Mouse (Mus musculus): ENCODE data around the gene Dusp19.
A peak's percentile ranks its signal among the peaks of the same experiment; 100 is the strongest.

The Dusp19 gene

DNA sequence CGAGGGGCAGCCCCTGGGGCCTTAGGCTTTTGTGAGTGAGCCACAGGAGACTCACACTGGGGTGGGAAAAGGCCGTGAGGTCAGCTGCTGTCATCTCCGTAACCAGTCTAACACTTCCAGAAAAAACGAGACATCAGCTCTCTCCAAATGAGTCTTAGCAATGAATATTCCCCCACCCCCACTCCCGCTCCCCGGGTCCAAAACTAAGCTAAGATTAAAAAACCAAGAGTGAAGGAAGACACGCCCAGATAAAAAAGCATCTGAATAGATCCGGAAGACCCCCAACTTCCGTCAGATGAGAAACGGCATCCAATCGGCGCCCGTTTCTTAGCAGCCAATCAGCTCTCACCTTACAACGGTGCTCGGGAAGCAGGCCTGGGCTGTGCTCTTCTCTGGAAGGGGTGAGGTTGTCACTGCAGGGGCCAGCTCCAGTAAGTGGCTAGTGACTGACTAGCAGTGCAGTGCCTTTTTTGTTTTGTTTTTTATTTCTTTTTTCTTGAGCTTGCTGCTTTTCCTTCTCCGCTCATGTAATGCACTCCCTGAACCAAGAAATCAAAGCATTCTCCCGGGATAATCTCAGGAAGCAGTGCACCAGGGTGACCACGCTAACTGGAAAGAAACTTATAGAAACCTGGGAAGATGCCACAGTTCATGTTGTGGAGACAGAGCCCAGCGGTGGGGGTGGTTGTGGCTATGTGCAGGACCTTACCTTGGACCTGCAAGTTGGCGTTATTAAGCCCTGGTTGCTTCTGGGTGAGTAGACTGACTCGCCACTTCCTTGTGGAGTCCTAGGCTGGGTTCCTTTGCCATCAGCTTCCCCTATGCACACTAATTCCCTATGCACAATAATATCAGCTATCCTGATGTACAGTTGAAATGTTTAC, at the start of gene Dusp19, which contains the start of gene Nup35:
TSS of gene Dusp19 (plus strand) at position 192 of the 884 bp plus-strand sequence.
TSS of gene Nup35 (plus strand) at position 383 of the 884 bp plus-strand sequence.
- peak; percentile 98 for DNase-seq (ENCODE audit: low read depth, low spot score)

- peak; percentile 69 for DNase-seq (ENCODE audit: low read depth, low spot score)
Observed at GRCm38 (mm10) chr2:80567411-80567810, 49.4 kb upstream of the Dusp19 start.

GRCm38 (mm10) chr2:80570656-80571055, 46.2 kb upstream of the Dusp19 start:
- peak; percentile 60 for DNase-seq (ENCODE audit: low read depth, low spot score)

GRCm38 (mm10) chr2:80577286-80577685, 39.6 kb upstream of the Dusp19 start:
- no peak for DNase-seq (ENCODE audit: low read depth, low spot score)

DNA sequence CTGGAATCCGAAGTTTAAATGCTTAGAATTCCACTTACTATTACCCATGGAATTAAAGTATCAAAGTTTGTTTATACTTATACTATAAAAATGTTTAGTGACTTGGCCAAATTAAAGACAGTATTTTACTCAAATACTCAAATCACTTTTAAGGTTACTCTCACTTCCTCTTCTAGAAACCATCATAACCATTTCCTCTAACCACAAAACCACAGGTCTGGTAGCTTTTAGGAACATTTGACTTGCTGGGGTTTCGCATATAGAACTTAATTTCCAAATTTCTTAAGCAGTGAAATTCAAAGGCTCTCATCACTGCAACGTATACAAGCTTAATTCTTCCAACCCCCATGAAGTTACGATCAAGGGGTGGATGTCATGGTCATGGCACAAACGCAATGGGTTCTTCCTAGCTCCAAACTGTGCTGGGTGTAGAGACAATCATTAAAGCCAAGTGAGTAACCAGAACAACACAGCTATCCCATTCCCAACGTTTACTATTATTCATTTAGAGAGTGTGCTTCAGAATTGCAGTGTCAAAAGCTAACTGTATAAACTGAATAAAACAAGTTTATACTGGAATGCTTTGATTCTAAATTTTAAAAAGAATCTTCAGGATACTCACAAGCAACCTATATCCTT, 37.5 kb upstream of the Dusp19 start:
- DNase-seq (ENCODE audit: low read depth, low spot score): no peak

- DNase-seq (ENCODE audit: low read depth, low spot score): peak; percentile 70
Observed at GRCm38 (mm10) chr2:80580311-80580961, 36.4 kb upstream of the Dusp19 start.

DNA sequence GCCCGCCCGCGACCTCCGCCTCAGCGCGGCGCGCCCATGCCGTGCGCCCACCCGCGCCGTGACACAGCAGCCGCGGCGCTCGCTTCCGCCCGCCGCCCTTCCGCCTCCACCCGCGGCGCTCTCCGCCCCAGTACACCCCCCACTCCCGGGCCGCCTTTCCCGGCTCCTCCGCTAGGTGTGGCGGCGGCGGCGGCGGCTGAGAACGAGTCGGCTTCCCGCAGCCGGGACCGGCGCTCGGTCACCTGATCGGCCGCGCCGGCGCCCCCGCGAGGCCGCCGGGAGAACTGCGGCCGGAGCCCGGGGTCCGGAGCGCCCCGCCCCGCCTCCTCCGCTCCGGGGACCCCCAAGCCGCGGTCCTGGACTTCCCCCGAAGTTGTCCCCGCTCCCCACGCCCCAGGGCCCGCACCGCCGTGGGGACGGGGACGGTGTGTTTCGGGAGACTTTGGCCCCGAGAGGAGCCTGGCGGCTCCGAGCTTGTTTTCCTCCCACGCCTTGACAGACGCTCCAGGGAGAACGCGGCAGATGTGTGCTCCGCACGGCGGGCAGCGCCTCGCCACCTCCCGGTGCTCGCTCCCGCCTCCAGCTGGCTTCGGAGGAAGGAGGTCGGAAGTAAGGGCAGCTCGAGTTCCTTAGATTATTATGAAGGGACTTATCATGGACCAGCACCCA, 35.7 kb upstream of the Dusp19 start, which contains the start of gene Nckap1:
TSS of gene Nckap1 (minus strand) at position 338 of the 669 bp plus-strand sequence.
- DNase-seq (ENCODE audit: low read depth, low spot score): peak; percentile 92

GRCm38 (mm10) chr2:80582356-80582755, 34.5 kb upstream of the Dusp19 start:
- no peak for DNase-seq (ENCODE audit: low read depth, low spot score)

- peak; percentile 84 for DNase-seq (ENCODE audit: low read depth, low spot score)
Observed at GRCm38 (mm10) chr2:80594215-80594918, 22.5 kb upstream of the Dusp19 start.

DNA sequence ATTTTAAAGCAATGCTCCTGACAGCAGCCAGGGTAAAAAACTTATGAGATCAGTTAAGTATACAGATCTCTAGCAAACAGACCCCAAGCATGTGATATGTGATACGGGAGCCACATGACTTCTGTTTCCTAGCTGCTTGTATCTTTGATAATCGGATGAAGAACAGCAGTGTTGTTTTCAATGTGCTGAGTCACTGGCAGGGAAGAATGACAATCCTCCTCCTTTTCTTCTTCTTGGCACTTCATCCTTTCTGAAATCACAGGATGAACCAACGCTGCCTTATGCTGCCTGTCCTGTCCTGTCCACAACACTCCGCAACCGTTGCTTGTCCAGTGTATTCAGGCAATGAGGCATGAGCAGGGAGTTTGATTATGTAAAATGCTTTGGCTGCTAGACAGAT, 19.9 kb upstream of the Dusp19 start:
- peak; percentile 76 for DNase-seq (ENCODE audit: low read depth, low spot score)

- peak; percentile 68 for DNase-seq (ENCODE audit: low read depth, low spot score)
Observed at GRCm38 (mm10) chr2:80599850-80600249, 17.0 kb upstream of the Dusp19 start.

GRCm38 (mm10) chr2:80600611-80601010, 16.2 kb upstream of the Dusp19 start:
- DNase-seq (ENCODE audit: low read depth, low spot score): no peak

GRCm38 (mm10) chr2:80602756-80603155, 14.1 kb upstream of the Dusp19 start:
- DNase-seq (ENCODE audit: low read depth, low spot score): no peak

GRCm38 (mm10) chr2:80603771-80604426, 12.9 kb upstream of the Dusp19 start:
- peak; percentile 44 for DNase-seq (ENCODE audit: low read depth, low spot score)

DNA sequence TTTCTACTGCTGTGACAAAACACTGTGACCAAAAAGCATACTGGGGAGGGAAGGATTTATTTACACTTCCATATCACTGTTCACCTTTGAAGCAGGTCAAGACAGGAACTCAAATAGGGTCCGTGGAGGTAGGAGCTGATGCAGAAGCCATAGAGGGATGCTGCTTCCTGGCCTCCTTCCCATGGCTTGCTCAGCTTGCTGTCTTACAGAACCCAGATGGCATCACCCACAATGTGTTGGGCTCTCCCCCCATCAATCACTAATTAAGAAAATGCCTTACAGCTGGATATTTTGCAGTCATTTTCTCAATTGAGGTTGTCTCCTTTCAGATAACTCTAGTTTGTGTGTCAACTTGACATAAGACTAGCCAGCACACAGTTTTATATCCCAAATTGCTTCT, 4.6 kb upstream of the Dusp19 start:
- peak; percentile 34 for DNase-seq (ENCODE audit: low read depth, low spot score)

- peak; percentile 90 for DNase-seq (ENCODE audit: low read depth, low spot score)
Observed at GRCm38 (mm10) chr2:80612796-80613195, 4.0 kb upstream of the Dusp19 start.

DNA sequence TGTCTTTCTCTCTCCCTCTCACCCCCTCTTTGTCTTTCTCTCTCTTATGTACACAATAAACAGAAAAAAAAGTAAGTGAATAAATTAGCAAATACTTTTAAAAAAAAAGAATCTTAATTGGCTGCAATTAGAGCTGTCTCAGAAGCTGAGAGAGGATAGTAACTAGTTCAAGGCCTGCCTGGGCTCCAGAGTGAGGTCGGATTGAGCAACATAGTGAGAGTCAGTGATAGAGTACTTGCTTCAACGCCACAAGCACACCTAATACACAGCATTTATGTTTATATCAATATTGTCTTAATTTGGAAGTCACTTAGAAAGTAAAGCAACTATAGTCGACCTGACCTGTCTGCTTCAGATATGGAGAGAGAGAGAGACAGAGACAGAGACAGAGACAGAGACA, 2.1 kb downstream of the Dusp19 start:
- no peak for DNase-seq (ENCODE audit: low read depth, low spot score)

GRCm38 (mm10) chr2:80621921-80622320, 5.1 kb downstream of the Dusp19 start:
- DNase-seq (ENCODE audit: low read depth, low spot score): peak; percentile 52

- DNase-seq (ENCODE audit: low read depth, low spot score): peak; percentile 42
Observed at GRCm38 (mm10) chr2:80624523-80624922, 7.7 kb downstream of the Dusp19 start.

GRCm38 (mm10) chr2:80632336-80633026, 15.6 kb downstream of the Dusp19 start:
- peak; percentile 71 for DNase-seq (ENCODE audit: low read depth, low spot score)

Data from brain, adult 2 months (tissue).